Mouse (Mus musculus) thymus, adult 2 months (tissue): ENCODE data around the gene Cep68. TPM values are rescaled to one million over a fixed set of nuclear protein-coding genes. Genes with fewer than 3 reads are reported as not detected.

Experiments used
- DNase-seq: peaks from one replicate; pipeline ENCODE4 v3.0.0; 2021
- H3K27ac ChIP-seq: fragments of 200-500 bp; 2 replicates; pipeline ENCODE4 v1.5.1; 2012; ENCODE audit warnings: low read length, control low read depth; ENCODE audit not compliant: control insufficient read depth, insufficient read depth
- H3K27me3 ChIP-seq: fragments of 200-500 bp; 2 replicates; pipeline ENCODE4 v1.6.1; 2012; ENCODE audit warnings: mild to moderate bottlenecking, low read length, moderate library complexity, mixed read lengths; ENCODE audit not compliant: control insufficient read depth, insufficient read depth
- H3K36me3 ChIP-seq: fragments of 200-500 bp; 2 replicates; pipeline ENCODE4 v1.6.1; 2012; ENCODE audit warnings: mild to moderate bottlenecking, low read length, moderate library complexity; ENCODE audit not compliant: control insufficient read depth, insufficient read depth
- H3K4me1 ChIP-seq: fragments of 200-500 bp; replicated peaks from 2 replicates; pipeline ENCODE4 v1.6.1; 2012; ENCODE audit warnings: low read length; ENCODE audit not compliant: control insufficient read depth, insufficient read depth
- H3K4me3 ChIP-seq: fragments of 200-500 bp; 2 replicates; pipeline ENCODE4 v1.5.1; 2012; ENCODE audit warnings: mild to moderate bottlenecking, low read length, control low read depth, moderate library complexity; ENCODE audit not compliant: control insufficient read depth, insufficient read depth
- CTCF ChIP-seq: fragments of 200-500 bp; IDR thresholded peaks from 2 replicates; pipeline ENCODE4 v1.5.1; 2012; ENCODE audit warnings: mild to moderate bottlenecking, control low read depth, low read length, moderate library complexity, borderline replicate concordance; ENCODE audit not compliant: control insufficient read depth, poor library complexity, insufficient read depth; ENCODE audit errors: extremely low read depth
- POLR2A ChIP-seq: fragments of 200-500 bp; IDR thresholded peaks from 2 replicates; pipeline ENCODE4 v1.6.1; 2012; ENCODE audit warnings: mild to moderate bottlenecking, low read length, control low read depth, moderate library complexity; ENCODE audit not compliant: control insufficient read depth, poor library complexity, insufficient read depth; ENCODE audit errors: extremely low read depth
- WGBS: fragments of 180-500 bp; shearing (Covaris S2); methylation state at CpG from one replicate; pipeline ENCODE4 v1.1.7; 2018; 5-methylcytosine and 5-hydroxymethylcytosine counted together
- polyA plus RNA-seq: library from polyadenylated mRNA; depleted of rRNA; stranded (reverse); fragments of >200 nt; gene quantifications from 2 replicates; pipeline ENCODE4 v1.2.3, GENCODE M21; 2012

Cep68 gene
- polyA plus RNA-seq, 1 experiment = 31.6 TPM

GRCm38 (mm10) chr11:20232016-20232755, 17.0 kb downstream of the Cep68 start:
- peaks cover 49% of the 10 kb centered on the region for H3K36me3 ChIP-seq
- no peak for DNase-seq
- H3K4me1 ChIP-seq = peaks cover 3% of the 10 kb centered on the region
- H3K4me3 ChIP-seq = no peak overlapping the region
- TF ChIP-seq POLR2A (no peak), CTCF (no peak)
- no peaks in the 10 kb centered on the region for H3K27me3 ChIP-seq
- H3K27ac ChIP-seq = no peak overlapping the region
- 65% methylated on average over 5 of the region's 5 CpGs for WGBS

GRCm38 (mm10) chr11:20231128-20231878, 17.9 kb downstream of the Cep68 start:
- peaks cover 3% of the 10 kb centered on the region for H3K4me1 ChIP-seq
- no peak overlapping the region for H3K4me3 ChIP-seq
- TF ChIP-seq POLR2A = no peak
- no peak for TF ChIP-seq CTCF
- DNase-seq = no peak
- 33% methylated on average over 8 of the region's 8 CpGs for WGBS
- H3K27ac ChIP-seq = peak overlapping the region; percentile 45; the same call in 1 of the 2 replicates
- H3K27me3 ChIP-seq = no peaks in the 10 kb centered on the region
- peaks cover 42% of the 10 kb centered on the region for H3K36me3 ChIP-seq

- DNase-seq = no peak
- Histone ChIP-seq H3K4me1 (peaks cover 3% of the 10 kb centered on the region), H3K27ac (no peak overlapping the region), H3K4me3 (no peak overlapping the region), H3K36me3 (peaks cover 47% of the 10 kb centered on the region), H3K27me3 (no peaks in the 10 kb centered on the region)
- TF ChIP-seq POLR2A (no peak), CTCF (no peak)
- WGBS = 95% methylated on average over 1 of the region's 1 CpGs
Observed at GRCm38 (mm10) chr11:20230286-20230685, 18.9 kb downstream of the Cep68 start.

GRCm38 (mm10) chr11:20229311-20229710, 19.9 kb downstream of the Cep68 start:
- H3K27me3 ChIP-seq = no peaks in the 10 kb centered on the region
- no peak for TF ChIP-seq POLR2A
- no peak for TF ChIP-seq CTCF
- no peak for DNase-seq
- H3K36me3 ChIP-seq = peaks cover 49% of the 10 kb centered on the region
- no peak overlapping the region for H3K27ac ChIP-seq
- H3K4me3 ChIP-seq = no peak overlapping the region
- peaks cover 3% of the 10 kb centered on the region for H3K4me1 ChIP-seq
- 92% methylated on average over 4 of the region's 4 CpGs for WGBS

- WGBS = 96% methylated on average over 5 of the region's 5 CpGs
- Histone ChIP-seq H3K27me3 (no peaks in the 10 kb centered on the region), H3K27ac (no peak overlapping the region), H3K4me3 (no peak overlapping the region), H3K4me1 (peaks cover 3% of the 10 kb centered on the region), H3K36me3 (peaks cover 55% of the 10 kb centered on the region)
- no peak for DNase-seq
- TF ChIP-seq POLR2A (no peak), CTCF (no peak)
Observed at GRCm38 (mm10) chr11:20228666-20229065, 20.6 kb downstream of the Cep68 start.

GRCm38 (mm10) chr11:20225938-20226337, 23.3 kb downstream of the Cep68 start:
- no peak for DNase-seq
- TF ChIP-seq CTCF (no peak), POLR2A (no peak)
- peaks cover 73% of the 10 kb centered on the region for H3K36me3 ChIP-seq
- H3K27ac ChIP-seq = no peak overlapping the region
- 99% methylated on average over 4 of the region's 4 CpGs for WGBS
- H3K27me3 ChIP-seq = no peaks in the 10 kb centered on the region
- no peaks in the 10 kb centered on the region for H3K4me1 ChIP-seq
- H3K4me3 ChIP-seq = no peak overlapping the region
